Mouse (Mus musculus): ENCODE measurements around the gene Mon1a. TPM values are rescaled to one million over a fixed set of nuclear protein-coding genes. Genes with fewer than 3 reads are reported as not detected.
A peak's percentile ranks its signal among the peaks of the same experiment; 100 is the strongest.

Gene Mon1a
- polyA plus RNA-seq, 1 experiment = 6.4 TPM

DNA sequence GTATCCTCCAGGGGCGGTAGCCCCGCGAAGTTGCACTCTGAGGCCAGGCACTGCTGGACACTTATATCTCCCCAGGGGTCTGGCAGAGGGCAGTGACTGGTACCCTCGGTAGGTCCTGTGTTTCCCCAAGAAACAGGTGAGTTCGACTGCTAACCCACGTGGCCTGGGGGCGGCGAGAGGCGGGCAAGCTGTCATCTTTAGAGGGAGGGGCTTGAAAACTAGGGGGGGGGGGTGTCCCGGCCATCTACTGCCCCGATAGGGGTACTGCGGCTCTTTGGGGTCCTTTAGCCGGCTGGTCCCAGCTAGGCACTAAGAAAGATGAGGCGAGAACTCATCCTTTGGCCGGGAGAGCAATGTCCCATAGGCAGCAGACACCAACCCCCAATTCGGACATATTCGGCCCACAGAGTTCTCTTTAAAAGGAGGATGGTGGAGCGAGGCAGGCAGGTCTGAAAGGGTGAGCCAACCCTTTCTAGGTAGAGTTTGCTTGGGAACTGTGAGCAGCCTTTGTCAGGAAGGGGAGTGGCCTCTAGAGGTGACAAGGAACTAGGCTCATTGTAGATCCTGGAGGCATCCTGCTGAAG lies 408 bp downstream of the Mon1a start:
- H3K4me1 ChIP-seq (ENCODE audit: control insufficient read depth, insufficient read depth, low read length) = no peaks in the 10 kb centered on the region
- H3K27ac ChIP-seq (ENCODE audit: insufficient read depth, low read length) = no peak overlapping the region
- H3K4me3 ChIP-seq (ENCODE audit: insufficient read depth, low read length) = peak overlapping the region; percentile 86
- TF ChIP-seq CTCF (IDR thresholded peaks at IDR 0.05; ENCODE audit: borderline replicate concordance, insufficient read depth, low read length) = no peak
- TF ChIP-seq POLR2A (IDR thresholded peaks at IDR 0.05; ENCODE audit: low read depth, low read length) = peak; percentile 9; the same call in 1 of the 2 replicates

- no peak overlapping the region for H3K4me3 ChIP-seq (ENCODE audit: insufficient read depth, low read length)
- H3K27ac ChIP-seq (ENCODE audit: insufficient read depth, low read length) = no peak overlapping the region
- TF ChIP-seq POLR2A (IDR thresholded peaks at IDR 0.05; ENCODE audit: low read depth, low read length) (no peak), CTCF (IDR thresholded peaks at IDR 0.05; ENCODE audit: borderline replicate concordance, insufficient read depth, low read length) (no peak)
- H3K4me1 ChIP-seq (ENCODE audit: control insufficient read depth, insufficient read depth, low read length) = no peaks in the 10 kb centered on the region
Measured at GRCm38 (mm10) chr9:107890260-107890659, 2.3 kb downstream of the Mon1a start.

- Histone ChIP-seq H3K27ac (ENCODE audit: insufficient read depth, low read length) (no peak overlapping the region), H3K4me1 (ENCODE audit: control insufficient read depth, insufficient read depth, low read length) (no peaks in the 10 kb centered on the region), H3K4me3 (ENCODE audit: insufficient read depth, low read length) (no peak overlapping the region)
- TF ChIP-seq CTCF (IDR thresholded peaks at IDR 0.05; ENCODE audit: borderline replicate concordance, insufficient read depth, low read length) (peak; percentile 29; the same call in 1 of the 2 replicates), POLR2A (IDR thresholded peaks at IDR 0.05; ENCODE audit: low read depth, low read length) (no peak)
Measured at GRCm38 (mm10) chr9:107891023-107891422, 3.1 kb downstream of the Mon1a start.

GRCm38 (mm10) chr9:107898563-107898962 lies 10.6 kb downstream of the Mon1a start:
- H3K27ac ChIP-seq (ENCODE audit: insufficient read depth, low read length) = no peak overlapping the region
- TF ChIP-seq CTCF (IDR thresholded peaks at IDR 0.05; ENCODE audit: borderline replicate concordance, insufficient read depth, low read length) = no peak
- no peak for TF ChIP-seq POLR2A (IDR thresholded peaks at IDR 0.05; ENCODE audit: low read depth, low read length)
- no peak overlapping the region for H3K4me3 ChIP-seq (ENCODE audit: insufficient read depth, low read length)
- H3K4me1 ChIP-seq (ENCODE audit: control insufficient read depth, insufficient read depth, low read length) = no peaks in the 10 kb centered on the region

DNA sequence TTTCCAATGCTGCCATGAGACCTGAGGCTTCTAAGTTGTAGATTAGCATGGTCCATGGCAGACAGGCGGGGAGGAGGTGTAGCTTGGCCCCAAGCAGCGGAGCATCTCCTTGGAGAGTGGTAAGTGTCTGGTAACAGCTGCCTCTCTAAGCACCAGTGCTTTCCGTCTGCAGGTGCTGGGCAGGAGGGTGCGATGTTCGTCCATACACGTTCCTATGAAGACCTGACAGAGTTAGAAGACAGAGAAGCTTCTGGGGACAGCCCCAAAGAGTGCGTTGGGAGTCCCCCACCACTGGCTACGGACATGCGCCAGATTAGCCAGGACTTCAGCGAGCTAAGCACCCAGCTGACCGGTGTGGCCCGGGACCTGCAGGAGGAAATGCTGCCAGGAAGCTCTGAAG lies 11.9 kb downstream of the Mon1a start:
- TF ChIP-seq POLR2A (IDR thresholded peaks at IDR 0.05; ENCODE audit: low read depth, low read length) = no peak
- TF ChIP-seq CTCF (IDR thresholded peaks at IDR 0.05; ENCODE audit: borderline replicate concordance, insufficient read depth, low read length) = no peak
- H3K4me1 ChIP-seq (ENCODE audit: control insufficient read depth, insufficient read depth, low read length) = no peaks in the 10 kb centered on the region
- H3K27ac ChIP-seq (ENCODE audit: insufficient read depth, low read length) = no peak overlapping the region
- H3K4me3 ChIP-seq (ENCODE audit: insufficient read depth, low read length) = no peak overlapping the region

DNA sequence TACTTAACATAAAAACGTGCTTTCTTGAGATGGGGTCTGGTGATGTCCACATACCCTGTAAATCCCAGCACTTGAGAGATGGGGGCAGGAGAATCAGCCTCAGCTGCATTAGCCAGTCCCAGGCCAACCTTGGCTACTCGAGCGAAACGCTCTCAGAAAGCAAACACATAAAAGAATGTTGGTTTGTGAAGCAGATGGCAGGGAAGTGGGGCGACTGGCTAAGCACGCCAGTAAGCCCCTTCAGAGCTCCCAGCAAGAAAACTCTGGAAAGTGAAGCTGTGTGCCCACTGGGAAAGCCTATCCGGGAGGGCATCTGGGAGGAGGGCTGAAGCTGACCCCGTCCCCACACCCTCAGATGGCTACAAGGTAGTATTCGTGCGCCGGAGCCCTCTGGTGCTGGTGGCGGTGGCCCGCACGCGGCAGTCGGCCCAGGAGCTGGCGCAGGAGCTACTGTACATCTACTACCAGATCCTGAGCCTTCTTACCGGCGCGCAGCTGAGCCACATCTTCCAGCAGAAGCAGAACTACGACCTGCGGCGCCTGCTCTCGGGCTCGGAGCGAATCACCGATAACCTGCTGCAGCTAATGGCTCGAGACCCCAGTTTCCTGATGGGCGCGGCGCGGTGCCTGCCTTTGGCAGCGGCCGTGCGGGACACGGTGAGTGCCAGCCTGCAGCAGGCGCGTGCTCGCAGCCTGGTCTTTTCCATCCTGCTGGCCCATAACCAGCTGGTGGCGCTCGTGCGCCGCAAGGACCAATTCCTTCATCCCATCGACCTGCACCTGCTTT lies 13.1 kb downstream of the Mon1a start:
- TF ChIP-seq CTCF (IDR thresholded peaks at IDR 0.05; ENCODE audit: borderline replicate concordance, insufficient read depth, low read length) = peak; percentile 76
- TF ChIP-seq POLR2A (IDR thresholded peaks at IDR 0.05; ENCODE audit: low read depth, low read length) = no peak
- Histone ChIP-seq H3K27ac (ENCODE audit: insufficient read depth, low read length) (no peak overlapping the region), H3K4me1 (ENCODE audit: control insufficient read depth, insufficient read depth, low read length) (no peaks in the 10 kb centered on the region), H3K4me3 (ENCODE audit: insufficient read depth, low read length) (no peak overlapping the region)

- Histone ChIP-seq H3K4me3 (ENCODE audit: insufficient read depth, low read length) (no peak overlapping the region), H3K27ac (ENCODE audit: insufficient read depth, low read length) (no peak overlapping the region), H3K4me1 (ENCODE audit: control insufficient read depth, insufficient read depth, low read length) (no peaks in the 10 kb centered on the region)
- TF ChIP-seq POLR2A (IDR thresholded peaks at IDR 0.05; ENCODE audit: low read depth, low read length) (no peak), CTCF (IDR thresholded peaks at IDR 0.05; ENCODE audit: borderline replicate concordance, insufficient read depth, low read length) (no peak)
Measured at GRCm38 (mm10) chr9:107901627-107901914, 13.6 kb downstream of the Mon1a start.

DNA sequence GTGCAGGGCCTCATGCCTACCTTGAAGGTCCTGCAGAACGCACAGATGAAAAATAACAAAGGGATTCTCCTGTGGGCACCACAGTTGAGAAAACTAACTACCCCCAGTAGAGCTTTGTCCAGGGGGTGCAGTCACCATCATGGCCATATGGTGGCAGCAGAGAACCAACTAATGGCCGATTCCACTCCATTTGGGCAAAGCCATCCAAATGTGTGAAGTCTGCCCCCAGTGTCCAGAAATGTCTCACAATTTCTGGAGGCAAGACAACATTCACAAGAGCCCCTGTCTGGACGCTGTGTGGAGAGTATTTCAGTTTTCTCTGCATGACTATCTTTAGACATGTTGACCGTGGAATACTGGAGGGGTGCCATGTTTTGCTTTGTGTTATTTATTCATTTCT lies 16.8 kb downstream of the Mon1a start:
- H3K27ac ChIP-seq (ENCODE audit: insufficient read depth, low read length) = no peak overlapping the region
- H3K4me3 ChIP-seq (ENCODE audit: insufficient read depth, low read length) = no peak overlapping the region
- no peaks in the 10 kb centered on the region for H3K4me1 ChIP-seq (ENCODE audit: control insufficient read depth, insufficient read depth, low read length)

DNA sequence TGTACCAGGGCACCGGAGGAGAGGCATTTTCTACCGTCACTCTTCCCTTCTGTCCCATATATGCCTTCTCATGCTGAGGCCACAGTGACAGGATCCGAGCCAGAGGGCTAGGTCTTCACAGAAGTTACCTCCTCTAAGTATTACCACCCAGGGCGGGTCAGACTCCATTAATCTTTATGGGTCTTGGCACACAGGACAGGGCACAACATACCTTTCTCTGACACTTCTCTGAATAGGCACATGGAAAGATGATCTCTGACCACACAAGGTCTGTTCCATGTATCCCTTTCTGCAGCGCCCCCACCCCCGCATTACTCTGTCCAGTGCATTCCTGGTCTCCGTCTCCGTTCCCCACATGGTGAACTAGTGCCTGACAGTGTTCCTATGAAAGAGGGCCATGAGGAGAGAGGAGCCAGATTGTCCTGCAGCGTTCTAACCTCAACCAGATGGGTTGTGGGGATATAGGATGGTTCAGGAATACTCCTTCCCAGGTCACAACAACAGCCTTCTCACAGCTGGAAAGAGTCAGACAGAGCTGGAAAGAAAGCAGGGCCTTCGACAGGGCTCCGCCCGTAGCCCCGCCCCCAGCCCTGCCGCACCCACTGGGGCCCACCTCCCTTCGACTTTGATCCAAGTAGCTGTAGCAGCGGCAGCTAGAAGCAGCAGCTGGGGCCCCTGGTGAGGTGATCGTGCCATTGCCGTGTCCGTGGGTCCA lies 18.5 kb downstream of the Mon1a start, which contains the start of gene Mst1r:
Gene Mst1r, plus strand, starts transcription at position 622 of the 715 bp plus-strand sequence.
- Histone ChIP-seq H3K27ac (ENCODE audit: insufficient read depth, low read length) (no peak within 1 kb of the TSS), H3K4me3 (ENCODE audit: insufficient read depth, low read length) (no peak within 1 kb of the TSS), H3K4me1 (ENCODE audit: control insufficient read depth, insufficient read depth, low read length) (no peaks in the 10 kb centered on the region)
- no peak for TF ChIP-seq CTCF (IDR thresholded peaks at IDR 0.05; ENCODE audit: borderline replicate concordance, insufficient read depth, low read length)
- peak; percentile 63 for TF ChIP-seq POLR2A (IDR thresholded peaks at IDR 0.05; ENCODE audit: low read depth, low read length)

More for the DNA sequence above, 16.8 kb downstream of the Mon1a start:
- TF ChIP-seq POLR2A (IDR thresholded peaks at IDR 0.05; ENCODE audit: low read depth, low read length) (no peak), CTCF (IDR thresholded peaks at IDR 0.05; ENCODE audit: borderline replicate concordance, insufficient read depth, low read length) (peak; percentile 84)

Data from embryonic fibroblast, embryonic 13.5 days (primary cell).